Mouse (Mus musculus) T-helper 2 cell (primary cell): ENCODE measurements around the gene Tmc6.

Experiments used
- in situ Hi-C: fragments of 300-600 bp; cut with MboI, MseI; formaldehyde crosslinking; loops from one replicate; pipeline ENCODE4 v1.15.1; 2025; ENCODE audit warnings: high pct_unique_total_duplicates

Gene Tmc6

DNA sequence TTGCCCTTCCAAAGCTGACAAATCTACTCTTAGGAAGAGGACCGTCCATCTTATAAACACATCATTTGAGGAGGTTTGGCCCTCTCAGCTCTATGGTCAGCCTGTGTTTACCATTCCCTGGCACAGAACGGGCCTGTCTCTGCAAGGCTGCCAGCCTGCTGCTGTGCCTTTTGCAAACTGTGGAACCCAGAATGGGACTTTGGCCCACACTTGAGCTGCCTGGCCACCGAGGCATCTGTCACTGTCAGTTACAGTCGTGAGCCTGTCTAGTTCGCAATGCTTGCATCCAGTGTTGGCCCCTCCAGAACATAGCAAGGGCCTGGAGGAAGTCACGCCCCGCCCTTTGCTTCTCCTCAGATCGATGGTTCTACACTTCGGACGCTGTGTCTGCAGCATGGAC is 22.7 kb downstream of the Tmc6 start:
- in situ Hi-C loops = no loop called here

DNA sequence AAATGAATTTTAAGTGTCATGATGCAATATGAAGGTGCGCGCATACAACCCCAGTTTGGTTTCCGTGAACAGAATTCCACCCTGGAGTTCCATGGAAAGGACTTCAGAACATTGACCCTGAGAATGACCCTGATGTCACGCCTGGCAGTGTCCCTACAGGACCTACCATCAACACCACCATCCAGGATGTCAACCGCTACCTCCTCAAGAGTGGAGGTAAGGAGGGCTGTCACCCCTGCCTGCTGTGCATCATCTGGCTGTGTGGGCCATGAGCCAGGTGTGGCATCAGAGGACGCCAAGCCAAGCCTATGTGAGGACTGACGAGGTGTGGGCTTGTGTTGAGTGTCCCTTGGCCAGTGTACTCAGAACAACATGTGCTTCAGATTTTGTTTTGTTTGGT is 26.1 kb downstream of the Tmc6 start:
- in situ Hi-C loops = no loop called here

DNA sequence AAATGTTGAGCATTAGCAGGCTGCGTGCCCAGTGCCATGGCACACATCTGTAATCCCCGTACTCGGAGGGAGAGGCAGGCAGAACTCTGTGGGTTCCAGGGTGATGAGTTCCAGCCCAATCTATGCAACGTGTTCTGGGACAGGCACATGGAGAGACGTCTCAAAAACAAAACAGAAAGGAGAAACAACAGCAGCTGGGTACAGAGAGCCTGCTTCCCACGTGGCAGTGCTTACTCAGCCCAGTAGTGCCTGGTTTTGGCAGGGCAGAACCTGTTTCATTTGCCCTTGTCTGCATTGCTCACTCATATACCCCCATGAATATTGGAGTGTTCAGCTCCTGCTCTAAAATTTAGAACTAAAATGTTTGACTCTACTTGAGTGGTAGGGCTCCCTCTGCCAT is 30.5 kb downstream of the Tmc6 start:
- in situ Hi-C loops = loop anchor here (5.0 kb wide), 2 partner anchors 39 to 71 kb away; no protein-coding TSS in a partner anchor

DNA sequence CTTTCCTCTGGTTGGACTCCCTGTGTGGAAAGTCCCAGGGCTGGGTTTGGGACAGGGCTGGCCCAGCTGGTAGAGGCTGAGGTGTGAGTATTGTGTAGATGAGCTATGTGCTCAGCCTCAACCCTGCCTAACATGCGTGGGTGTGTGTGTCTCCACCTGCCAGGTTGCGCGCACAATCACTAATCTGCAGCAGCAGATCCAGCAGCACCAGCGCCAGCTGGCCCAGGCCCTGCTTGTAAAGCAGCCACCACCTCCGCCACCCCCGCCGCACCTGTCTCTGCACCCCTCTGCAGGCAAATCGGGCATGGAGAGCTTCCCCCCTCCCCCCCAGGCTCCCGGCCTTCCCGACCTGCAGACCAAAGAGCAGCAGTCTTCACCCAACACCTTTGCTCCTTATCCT is 32.6 kb downstream of the Tmc6 start:
- in situ Hi-C loops = no loop called here

DNA sequence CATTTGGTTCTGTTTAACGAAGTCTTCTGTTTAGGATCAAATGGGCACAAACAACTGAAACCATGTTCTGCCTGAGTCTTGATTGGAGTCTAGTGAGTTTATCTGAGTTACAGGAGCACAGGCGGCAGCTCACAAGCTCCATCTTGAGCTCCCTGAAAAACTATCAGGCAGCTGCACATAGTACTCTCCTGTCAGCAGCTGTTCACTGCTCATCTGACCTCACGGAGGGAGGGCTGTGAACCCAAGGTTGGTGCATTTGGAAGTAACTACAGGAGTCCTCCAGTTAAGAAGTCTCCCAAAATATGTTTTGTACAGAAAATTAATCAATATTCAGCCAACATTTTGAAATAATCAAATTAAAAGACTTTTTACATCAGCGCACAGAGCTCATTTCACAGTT is 33.4 kb downstream of the Tmc6 start:
- in situ Hi-C loops = no loop called here

DNA sequence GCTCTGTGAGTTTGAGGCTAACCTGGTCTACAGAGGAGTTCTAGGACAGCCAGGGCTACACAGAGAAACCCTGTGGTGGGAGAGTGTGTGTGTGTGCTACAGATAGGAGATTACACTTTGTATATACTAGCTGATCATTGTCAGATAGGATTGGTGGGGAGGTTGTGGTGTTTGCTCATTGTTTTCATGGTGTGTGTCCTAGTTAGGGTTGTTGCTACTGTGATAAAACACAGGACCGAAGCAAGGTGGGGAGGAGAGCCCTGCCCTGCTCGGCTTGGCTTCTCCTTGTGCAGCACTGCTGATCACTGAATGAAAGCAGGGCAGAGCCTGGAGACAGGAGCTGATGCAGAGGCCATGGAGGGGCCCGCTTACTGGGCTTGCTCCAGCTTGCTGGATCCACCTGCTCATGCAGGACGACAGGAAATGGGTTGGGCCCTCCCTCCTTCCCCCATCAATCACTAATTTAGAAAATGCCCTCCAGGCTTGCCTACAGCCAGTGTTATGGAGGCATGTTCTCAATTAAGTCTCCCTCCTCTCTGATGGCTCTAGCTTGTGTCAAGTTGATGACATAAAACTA is 38.5 kb downstream of the Tmc6 start:
- in situ Hi-C loops = no loop called here

DNA sequence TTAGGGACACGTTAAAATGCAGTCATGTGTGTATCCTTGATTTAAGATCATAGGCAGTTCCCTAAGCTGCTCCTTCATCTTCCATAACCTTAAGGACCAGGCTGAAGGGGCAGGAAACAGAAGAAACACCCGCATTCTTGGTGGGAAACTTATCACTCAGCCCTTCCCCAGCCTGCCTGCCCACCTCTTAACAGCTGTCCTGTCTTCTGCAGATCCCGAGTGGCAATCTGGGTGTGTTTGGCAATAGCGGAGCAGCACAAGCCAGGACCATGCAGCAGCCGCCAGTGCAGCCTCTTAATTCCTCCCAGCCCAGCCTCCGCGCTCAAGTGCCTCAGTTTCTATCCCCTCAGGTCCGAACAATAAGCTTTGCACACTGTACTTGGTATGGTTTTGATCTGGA is 39.3 kb downstream of the Tmc6 start:
- in situ Hi-C loops = no loop called here

DNA sequence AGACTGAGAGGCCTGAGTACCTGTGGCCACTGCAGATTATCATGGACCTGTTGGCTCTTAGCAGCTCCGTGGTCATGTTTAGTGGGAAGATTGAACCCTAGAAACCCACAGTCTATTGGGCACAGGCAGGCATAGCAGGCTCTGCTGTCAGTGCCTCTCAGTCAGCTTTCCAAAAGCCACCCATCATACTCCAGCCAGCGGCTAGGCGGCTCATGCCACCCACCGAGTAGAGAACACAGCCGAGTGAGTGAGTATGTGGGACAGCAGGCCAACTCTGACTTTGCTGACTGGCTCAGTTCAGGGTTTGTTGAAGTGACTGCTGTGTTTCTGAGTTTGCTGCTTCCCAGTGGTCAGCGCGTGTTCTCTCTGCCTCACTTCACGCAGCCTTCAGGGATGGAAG is 39.8 kb downstream of the Tmc6 start:
- in situ Hi-C loops = no loop called here

DNA sequence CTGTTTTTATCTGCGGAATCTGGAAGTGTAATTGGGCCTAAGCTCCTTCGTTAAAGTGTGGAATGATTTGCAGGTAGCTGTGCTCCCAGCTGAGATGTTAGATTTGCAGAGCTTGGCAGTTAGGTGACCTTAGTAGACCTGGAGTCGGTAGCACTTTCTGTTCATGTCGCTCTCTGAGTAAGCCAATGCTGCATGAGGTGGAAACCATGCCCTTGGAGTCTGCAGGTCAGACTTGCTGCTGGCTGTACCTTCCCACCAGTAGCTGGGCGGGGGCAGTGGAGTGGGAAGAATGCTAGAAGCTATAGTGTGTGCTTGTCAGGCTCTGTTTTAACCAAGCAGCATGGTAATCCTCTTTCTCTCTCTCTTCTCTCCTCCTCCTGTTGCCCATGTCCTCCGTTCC is 40.9 kb downstream of the Tmc6 start:
- in situ Hi-C loops = no loop called here

DNA sequence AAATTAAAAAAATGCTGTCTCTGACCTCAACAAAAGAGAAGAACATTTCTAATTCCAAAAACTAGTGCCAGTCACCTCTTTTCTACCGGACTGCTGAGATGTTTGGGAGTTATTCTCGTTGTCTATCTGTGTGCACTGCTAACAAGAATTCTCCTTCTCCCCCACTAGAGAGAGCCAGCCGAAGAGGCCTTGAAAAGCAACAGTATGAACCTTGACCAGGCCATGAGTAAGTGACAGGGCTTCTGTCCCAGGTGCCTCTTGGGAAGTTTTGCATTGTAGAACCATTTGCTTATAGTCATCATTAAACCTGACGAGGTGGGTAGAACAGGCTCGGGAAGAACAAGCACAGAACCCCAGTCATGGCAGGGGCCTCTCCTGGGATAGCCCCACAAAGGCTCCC is 43.9 kb downstream of the Tmc6 start:
- in situ Hi-C loops = no loop called here

DNA sequence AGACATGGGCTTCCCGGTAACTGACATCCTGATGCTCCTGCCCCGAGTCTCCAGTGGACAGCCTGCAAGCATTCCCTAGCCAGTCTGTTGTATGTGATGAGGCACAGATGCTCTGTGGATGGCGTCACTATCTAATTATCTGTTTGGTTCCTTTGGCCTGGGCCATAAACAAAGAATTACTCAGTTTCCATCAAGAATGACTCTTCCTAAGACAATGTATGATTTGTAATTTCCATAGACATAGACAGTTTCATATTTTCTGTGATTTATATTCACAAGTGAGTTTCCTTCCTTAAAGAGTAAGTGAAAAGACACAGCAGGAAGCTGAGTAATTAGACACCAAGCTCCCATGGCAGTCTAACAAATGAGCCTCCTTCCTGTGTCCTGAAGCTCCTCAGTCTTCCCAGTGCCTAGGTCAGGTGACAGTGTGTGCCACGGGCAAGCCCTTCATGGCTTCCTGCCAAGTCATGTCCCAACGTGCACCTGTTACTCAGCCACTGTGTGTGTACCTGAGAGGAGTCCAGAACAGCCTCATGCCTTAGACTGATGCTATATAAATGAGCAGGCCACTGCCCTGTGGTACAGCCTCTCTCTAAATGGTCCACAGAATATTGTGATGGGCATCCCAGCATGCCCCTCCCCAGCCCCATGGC is 45.8 kb downstream of the Tmc6 start:
- in situ Hi-C loops = no loop called here

DNA sequence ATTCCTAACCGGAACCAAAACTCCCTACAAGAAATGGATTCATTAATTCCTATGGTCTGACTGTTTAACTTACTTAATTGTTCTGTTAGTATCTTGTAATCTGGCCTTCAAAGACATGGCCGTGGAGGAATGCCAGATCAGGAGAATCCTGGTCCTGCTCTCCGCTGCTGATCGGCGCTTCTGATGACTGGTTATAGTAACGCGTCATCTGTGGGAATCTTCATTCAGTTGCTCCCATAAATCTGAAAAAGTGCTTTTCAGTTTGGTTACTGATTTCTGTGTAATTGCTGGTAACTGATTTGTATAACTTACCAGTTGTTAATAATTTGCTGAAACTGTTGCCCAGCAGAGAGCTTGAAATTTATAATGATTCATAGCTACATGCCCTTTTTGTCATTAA is 50.5 kb downstream of the Tmc6 start:
- in situ Hi-C loops = no loop called here

DNA sequence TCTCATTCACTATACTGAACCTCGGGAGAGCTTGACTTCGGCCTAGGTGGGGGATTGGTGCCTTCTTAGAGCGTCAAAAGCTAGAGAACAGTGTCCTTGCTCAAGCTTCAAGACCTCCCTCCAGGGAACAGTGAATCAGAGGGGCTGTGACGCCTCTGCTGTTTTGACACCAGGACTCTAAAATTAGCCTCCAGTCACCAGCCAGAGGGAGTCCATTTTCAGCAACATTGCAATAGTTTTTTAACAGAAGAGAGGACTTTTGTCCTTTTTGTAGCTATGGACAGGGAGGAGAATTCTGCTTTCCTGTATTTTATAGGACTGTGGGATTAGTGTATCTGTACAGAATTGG is 51.5 kb downstream of the Tmc6 start:
- in situ Hi-C loops = no loop called here

DNA sequence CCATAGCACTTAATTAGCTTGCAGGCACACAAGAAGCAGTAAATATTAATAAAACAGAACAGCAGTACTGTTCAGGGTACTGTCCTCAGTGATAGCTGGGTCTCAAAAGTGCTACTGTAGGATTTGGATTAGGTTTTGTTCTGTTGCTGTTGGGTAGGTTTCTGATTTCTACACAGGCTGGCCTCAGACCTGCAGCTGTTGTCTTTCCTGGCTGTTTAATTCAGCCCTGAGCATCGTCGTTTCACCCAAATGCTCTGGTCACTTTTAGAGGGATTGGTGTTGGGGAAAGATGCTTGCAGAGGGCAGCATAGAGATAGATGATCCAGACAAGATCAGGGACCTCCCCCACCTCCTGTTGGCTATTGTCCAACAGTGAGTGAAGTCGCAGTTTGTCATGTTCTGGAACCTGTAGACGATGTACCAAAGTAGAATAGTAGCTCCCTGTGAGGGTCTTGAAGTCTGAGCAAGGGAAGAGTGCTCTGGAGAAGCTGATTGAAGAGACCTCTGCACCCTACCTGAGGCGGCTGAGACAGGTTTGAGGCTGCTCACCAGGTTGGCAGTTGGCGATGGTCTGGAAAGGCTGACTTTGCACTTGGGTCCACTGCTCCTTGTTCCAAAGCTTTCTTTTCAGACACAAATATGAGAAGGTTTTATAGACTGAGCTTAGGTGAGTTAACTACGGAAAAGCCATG is 52.1 kb downstream of the Tmc6 start:
- in situ Hi-C loops = no loop called here

DNA sequence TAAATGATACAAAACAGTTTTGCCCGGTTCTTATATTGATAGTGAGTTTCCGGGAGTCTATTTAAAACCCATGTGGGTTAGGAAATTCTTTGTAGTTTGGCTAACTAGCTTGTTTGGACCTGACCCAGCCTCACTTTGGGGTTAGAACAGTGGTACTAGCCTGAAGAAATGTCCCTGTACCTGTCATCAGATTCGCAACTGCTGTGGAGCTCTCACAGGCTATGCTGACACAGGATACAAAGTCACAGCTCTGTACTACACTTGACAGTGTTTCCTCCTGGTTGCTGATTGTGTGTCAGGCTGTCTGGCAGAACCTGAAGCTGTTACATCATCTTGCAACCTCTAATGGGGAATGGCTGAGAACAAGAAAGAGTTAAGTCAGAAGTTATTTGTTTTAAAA is 52.7 kb downstream of the Tmc6 start:
- in situ Hi-C loops = no loop called here

DNA sequence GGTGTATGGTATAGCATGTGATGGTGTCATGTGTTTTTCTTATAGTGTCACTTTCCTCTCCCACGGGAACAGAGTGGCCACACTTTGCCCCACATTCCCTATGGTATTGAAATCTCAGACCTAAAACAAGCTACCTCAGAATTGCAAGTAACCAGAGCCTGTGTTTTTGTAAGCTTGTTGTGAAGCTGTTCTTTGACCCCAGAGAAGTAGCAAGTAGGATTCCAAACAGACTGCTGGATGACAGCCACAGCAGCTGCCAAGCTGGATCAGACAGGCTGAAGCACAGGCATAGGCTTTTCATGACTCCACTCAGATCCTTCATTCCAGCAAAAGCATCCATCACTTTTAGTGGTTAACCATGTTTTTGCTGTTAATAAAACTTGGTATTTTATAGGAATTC is 53.2 kb downstream of the Tmc6 start:
- in situ Hi-C loops = no loop called here

DNA sequence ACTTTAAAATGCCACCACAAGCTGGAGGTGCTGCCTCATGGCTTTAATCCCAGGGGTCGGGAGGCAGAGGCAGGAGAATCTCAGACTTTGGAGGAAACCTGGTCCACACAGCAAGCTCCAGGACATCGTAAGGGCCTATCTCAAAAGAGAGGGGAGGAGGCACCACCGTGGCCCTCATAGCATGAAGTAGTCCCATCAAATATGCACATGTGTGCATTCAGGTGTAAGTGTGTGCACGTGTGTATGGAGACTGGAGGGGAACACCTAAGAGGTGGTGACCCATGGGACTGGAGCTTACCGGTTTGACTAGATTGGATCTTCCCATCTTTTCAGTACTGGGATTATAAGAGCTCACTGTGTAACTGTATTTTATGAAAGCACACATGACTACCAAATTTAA is 53.8 kb downstream of the Tmc6 start:
- in situ Hi-C loops = no loop called here

DNA sequence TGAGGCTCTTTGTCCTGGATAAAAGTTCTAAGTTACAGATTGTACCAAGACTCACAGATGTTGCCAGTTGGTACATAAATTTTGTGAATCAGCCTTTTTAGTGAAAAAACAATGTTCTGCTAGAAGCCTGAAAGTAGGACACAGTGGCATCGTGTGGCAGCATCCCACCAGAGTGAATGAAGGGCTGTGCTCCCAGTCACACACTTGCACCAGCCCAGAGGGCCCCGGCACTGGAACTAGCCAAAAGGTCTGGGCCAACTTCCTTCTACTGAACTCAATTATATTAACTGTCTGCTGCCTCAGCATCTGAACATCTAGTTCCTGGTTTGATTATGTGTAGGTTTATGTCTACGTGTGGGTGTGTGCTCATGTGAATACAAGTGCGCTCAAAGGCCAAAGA is 55.0 kb downstream of the Tmc6 start:
- in situ Hi-C loops = no loop called here

DNA sequence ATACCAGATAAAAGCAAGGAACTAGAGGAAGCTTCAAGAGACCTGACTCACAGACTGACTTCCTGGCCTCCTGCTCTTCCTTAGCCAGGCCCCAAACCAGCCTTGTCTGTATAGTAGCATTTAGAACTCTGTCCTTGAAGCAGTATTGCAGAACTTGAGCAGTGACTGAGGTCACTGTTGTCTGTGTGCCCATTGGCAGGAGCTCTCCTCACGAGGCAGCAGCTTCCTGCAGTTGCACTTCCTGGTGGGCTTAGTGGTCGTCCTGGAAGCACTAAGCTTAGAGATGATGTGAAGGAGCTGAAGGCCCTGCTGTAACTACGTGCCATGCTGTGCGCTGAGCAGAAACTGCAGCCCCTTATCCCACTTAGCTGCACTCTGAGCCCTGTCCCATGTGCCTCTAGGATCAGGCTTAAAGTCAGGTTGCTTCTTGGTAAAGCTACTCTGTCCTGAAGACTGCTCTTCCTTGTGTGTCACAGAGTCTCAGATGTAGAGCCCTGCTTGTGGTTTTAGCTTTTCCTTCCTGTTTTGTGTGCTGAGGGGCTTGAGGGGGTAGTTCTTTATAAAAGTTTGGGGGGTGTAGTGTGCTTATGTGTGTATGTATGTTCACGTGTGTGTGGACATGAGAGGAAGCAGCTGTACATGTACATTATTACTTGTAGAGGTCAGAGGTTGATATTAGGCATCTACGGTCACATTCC is 57.2 kb downstream of the Tmc6 start:
- in situ Hi-C loops = no loop called here

DNA sequence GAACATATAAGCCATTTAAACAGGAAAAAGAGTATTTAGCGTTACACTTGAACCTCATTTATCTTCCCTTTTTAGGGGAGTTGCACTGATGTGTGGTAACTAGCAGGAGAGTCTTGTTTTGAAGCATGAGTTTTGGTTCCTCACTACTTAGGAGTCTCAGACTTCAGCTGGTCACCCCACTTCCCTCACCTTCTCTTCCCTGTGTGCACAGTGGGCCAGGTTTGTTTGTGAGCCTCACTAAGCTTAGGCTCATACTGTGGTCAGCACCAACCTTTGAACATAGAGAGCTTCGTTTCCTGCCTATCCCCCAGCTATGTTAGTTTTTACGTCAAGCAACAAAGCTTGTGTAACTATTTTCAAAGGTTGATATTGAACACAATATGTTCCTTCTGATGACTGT is 63.2 kb downstream of the Tmc6 start:
- in situ Hi-C loops = no loop called here
